Mouse (Mus musculus): ENCODE results near the gene Slc4a4. TPM values are rescaled to one million over a fixed set of nuclear protein-coding genes. Genes with fewer than 3 reads are reported as not detected.

Gene Slc4a4
- total and polyA plus RNA-seq, 2 experiments from 2014 or later, result 4.4 to 10.6 TPM

DNA sequence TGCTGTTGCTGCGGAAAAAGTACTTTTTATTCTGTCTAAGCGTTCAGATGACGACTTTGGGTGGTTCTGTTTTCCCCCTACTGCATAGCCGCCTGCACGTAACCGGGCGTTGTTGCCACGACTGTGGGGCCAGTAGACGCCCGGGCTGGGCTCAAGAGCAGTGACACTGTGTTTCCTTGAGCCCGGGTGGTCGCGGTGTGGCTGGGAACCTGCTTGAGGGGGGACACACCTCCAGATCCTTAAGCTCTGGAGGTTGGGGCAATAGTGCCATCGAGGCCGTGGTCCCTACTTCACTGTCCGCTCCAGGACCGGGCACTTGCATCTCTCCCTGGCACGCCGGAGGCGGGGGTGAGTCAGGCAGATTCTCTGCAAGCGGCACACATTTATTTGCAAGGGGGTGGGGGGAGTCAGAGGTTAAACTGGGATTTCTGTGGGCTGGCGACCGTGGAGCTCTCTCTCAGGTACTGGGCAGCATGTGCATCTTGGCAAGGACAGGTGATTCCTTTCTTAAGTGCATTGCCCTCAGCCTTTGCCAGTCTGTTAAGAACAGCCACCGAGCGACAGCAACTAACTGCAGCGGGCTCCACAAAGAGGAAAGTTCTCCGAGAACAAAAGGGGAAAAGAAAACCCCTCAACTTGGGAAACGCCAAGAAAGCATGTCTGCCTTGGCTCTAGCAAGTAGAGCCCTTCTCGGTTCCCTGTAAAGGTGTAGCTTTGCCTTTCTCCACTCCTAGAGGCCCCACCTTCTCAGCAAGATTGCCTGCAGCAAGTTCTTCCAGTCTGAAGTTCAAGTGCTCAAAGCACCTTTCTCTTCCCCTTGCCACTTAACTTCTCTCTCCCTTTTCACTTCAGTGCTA is 1.2 kb downstream of the Slc4a4 start:
- peak overlapping the region; percentile 71 for H3K4me2 ChIP-seq (ENCODE audit: low read depth, low read length)
- DNase-seq (ENCODE audit: low spot score), result no peak
- H3K36me3 ChIP-seq (replicated peaks; ENCODE audit: control insufficient read depth, insufficient read depth, low read length), result no peaks in the 10 kb centered on the region
- no peak for TF ChIP-seq EP300 (IDR thresholded peaks at IDR 0.05; ENCODE audit: low read depth)
- TF ChIP-seq CTCF (IDR thresholded peaks at IDR 0.05; ENCODE audit: low read depth), result no peak
- H3K4me1 ChIP-seq (ENCODE audit: control insufficient read depth, insufficient read depth), result no peaks in the 10 kb centered on the region
- ATAC-seq (ENCODE audit: insufficient read depth, low read depth), result peak; percentile 13; the same call in 1 of the 2 replicates
- H3K9ac ChIP-seq (replicated peaks; ENCODE audit: low read depth, low read length), result peak overlapping the region; percentile 73
- H3K4me3 ChIP-seq (ENCODE audit: low read depth, low read length), result peak overlapping the region; percentile 76
- H3K27ac ChIP-seq (ENCODE audit: low read depth), result no peak overlapping the region
- H3K9me3 ChIP-seq (replicated peaks; ENCODE audit: control insufficient read depth, low read length), result no peaks in the 10 kb centered on the region
- 1% methylated on average over 29 of the region's 29 CpGs for WGBS
- no peaks in the 10 kb centered on the region; the same call in 1 of the 2 replicates for H3K27me3 ChIP-seq (ENCODE audit: control insufficient read depth, insufficient read depth, low read length)

DNA sequence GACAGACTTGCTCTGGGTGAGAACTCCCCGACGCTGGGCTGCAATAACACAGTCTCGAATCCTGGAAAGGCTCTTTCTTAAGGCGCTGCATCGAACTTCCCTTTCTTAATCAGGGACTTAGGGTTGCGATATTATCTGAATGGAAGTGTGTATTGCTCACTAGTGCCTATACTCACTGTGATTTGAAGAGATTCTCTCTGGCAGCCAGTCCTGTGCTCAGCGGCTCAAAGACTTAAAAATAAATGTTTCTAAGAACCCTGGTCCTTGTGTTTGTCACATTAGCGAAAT is 1.7 kb downstream of the Slc4a4 start:
- H3K4me2 ChIP-seq (ENCODE audit: low read depth, low read length), result peak overlapping the region; percentile 71
- H3K9ac ChIP-seq (replicated peaks; ENCODE audit: low read depth, low read length), result peak overlapping the region; percentile 73; the same call in 1 of the 2 replicates
- TF ChIP-seq EP300 (IDR thresholded peaks at IDR 0.05; ENCODE audit: low read depth) (no peak), CTCF (IDR thresholded peaks at IDR 0.05; ENCODE audit: low read depth) (no peak)
- no peak overlapping the region for H3K27ac ChIP-seq (ENCODE audit: low read depth)
- ATAC-seq (ENCODE audit: insufficient read depth, low read depth), result no peak
- no peaks in the 10 kb centered on the region for H3K4me1 ChIP-seq (ENCODE audit: control insufficient read depth, insufficient read depth)
- peak overlapping the region; percentile 76 for H3K4me3 ChIP-seq (ENCODE audit: low read depth, low read length)
- no peak for DNase-seq (ENCODE audit: low spot score)
- WGBS, result 32% methylated on average over 8 of the region's 8 CpGs
- H3K27me3 ChIP-seq (ENCODE audit: control insufficient read depth, insufficient read depth, low read length), result no peaks in the 10 kb centered on the region; the same call in 1 of the 2 replicates
- no peaks in the 10 kb centered on the region for H3K9me3 ChIP-seq (replicated peaks; ENCODE audit: control insufficient read depth, low read length)
- no peaks in the 10 kb centered on the region for H3K36me3 ChIP-seq (replicated peaks; ENCODE audit: control insufficient read depth, insufficient read depth, low read length)

DNA sequence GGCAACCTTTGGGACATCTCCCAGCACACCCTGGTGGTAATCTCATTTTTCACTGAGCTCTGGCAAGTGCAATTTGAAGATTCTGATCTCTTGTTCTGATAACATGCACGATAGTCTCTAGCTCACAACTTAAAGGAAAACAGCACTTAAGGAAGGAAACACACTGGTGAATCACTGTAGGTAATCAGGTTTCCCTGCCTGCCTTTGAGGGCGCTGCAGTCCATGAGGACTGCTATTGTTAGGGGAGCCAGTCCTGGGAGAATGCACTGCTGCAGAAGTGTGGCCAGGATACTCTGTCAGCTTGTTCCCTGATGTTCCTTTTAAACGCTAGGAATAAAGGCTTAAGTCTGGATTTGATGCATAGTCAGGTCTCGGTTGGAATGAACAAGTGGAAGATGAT is 2.7 kb downstream of the Slc4a4 start:
- H3K36me3 ChIP-seq (replicated peaks; ENCODE audit: control insufficient read depth, insufficient read depth, low read length), result no peaks in the 10 kb centered on the region
- DNase-seq (ENCODE audit: low spot score) (peak; percentile 55), ATAC-seq (ENCODE audit: insufficient read depth, low read depth) (0 out of 2 replicates have a peak, but pooled peaks have one; percentile 26)
- no peaks in the 10 kb centered on the region for H3K4me1 ChIP-seq (ENCODE audit: control insufficient read depth, insufficient read depth)
- no peak overlapping the region for H3K4me3 ChIP-seq (ENCODE audit: low read depth, low read length)
- TF ChIP-seq CTCF (IDR thresholded peaks at IDR 0.05; ENCODE audit: low read depth), result peak; percentile 61
- no peak for TF ChIP-seq EP300 (IDR thresholded peaks at IDR 0.05; ENCODE audit: low read depth)
- no peaks in the 10 kb centered on the region for H3K9me3 ChIP-seq (replicated peaks; ENCODE audit: control insufficient read depth, low read length)
- H3K27ac ChIP-seq (ENCODE audit: low read depth), result no peak overlapping the region
- 24% methylated on average over 4 of the region's 4 CpGs for WGBS
- H3K4me2 ChIP-seq (ENCODE audit: low read depth, low read length), result no peak overlapping the region
- H3K27me3 ChIP-seq (ENCODE audit: control insufficient read depth, insufficient read depth, low read length), result no peaks in the 10 kb centered on the region; the same call in 1 of the 2 replicates
- no peak overlapping the region for H3K9ac ChIP-seq (replicated peaks; ENCODE audit: low read depth, low read length)

DNA sequence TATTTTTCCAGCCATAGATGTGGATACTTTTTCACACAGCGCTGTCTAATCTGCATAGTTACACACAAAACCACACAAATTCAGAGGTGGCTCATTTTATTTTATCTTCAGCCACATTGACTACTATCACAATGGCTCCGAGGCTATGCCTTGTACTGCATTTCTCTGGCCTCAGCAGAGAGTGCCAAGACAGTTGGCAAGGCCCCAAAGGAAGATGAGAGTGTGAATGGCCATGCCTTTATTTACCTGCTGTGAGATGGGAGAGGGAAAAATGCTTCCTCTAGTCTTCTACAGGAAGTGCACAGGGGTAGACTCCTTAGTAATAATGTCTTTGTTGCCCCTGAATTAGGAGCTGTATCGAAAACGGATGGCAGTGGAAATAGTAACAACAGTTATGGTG is 3.5 kb downstream of the Slc4a4 start:
- no peak for DNase-seq (ENCODE audit: low spot score)
- 79% methylated on average over 4 of the region's 4 CpGs for WGBS
- H3K4me2 ChIP-seq (ENCODE audit: low read depth, low read length), result no peak overlapping the region
- H3K27ac ChIP-seq (ENCODE audit: low read depth), result no peak overlapping the region
- ATAC-seq (ENCODE audit: insufficient read depth, low read depth), result no peak
- no peaks in the 10 kb centered on the region for H3K36me3 ChIP-seq (replicated peaks; ENCODE audit: control insufficient read depth, insufficient read depth, low read length)
- H3K4me1 ChIP-seq (ENCODE audit: control insufficient read depth, insufficient read depth), result no peaks in the 10 kb centered on the region
- no peaks in the 10 kb centered on the region for H3K9me3 ChIP-seq (replicated peaks; ENCODE audit: control insufficient read depth, low read length)
- no peak for TF ChIP-seq CTCF (IDR thresholded peaks at IDR 0.05; ENCODE audit: low read depth)
- no peak for TF ChIP-seq EP300 (IDR thresholded peaks at IDR 0.05; ENCODE audit: low read depth)
- H3K9ac ChIP-seq (replicated peaks; ENCODE audit: low read depth, low read length), result no peak overlapping the region
- H3K27me3 ChIP-seq (ENCODE audit: control insufficient read depth, insufficient read depth, low read length), result no peaks in the 10 kb centered on the region; the same call in 1 of the 2 replicates
- no peak overlapping the region for H3K4me3 ChIP-seq (ENCODE audit: low read depth, low read length)

DNA sequence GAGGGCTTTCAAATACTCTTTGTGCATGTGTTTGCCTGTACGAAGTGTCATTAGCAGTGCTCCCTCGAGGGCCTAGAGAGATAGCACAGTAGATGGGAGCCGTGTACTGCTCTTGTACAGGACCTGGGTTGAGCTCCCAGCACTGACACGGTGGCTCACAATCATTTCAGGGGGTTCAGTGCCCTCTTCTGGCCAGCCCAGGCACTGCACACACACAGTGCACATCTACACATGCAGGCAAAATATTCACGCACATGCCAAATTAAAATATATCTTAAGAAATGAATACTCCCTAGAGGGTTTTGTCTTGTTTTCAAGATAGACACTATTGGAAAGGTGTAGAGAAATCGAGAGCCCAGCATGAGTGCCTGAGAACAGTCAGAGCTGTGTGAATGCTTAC is 10.0 kb downstream of the Slc4a4 start:
- WGBS, result 91% methylated on average over 6 of the region's 6 CpGs
- Histone ChIP-seq H3K9me3 (replicated peaks; ENCODE audit: control insufficient read depth, low read length) (no peaks in the 10 kb centered on the region), H3K27ac (ENCODE audit: low read depth) (no peak overlapping the region), H3K36me3 (replicated peaks; ENCODE audit: control insufficient read depth, insufficient read depth, low read length) (no peaks in the 10 kb centered on the region), H3K4me2 (ENCODE audit: low read depth, low read length) (no peak overlapping the region), H3K27me3 (ENCODE audit: control insufficient read depth, insufficient read depth, low read length) (no peaks in the 10 kb centered on the region), H3K9ac (replicated peaks; ENCODE audit: low read depth, low read length) (no peak overlapping the region), H3K4me1 (ENCODE audit: control insufficient read depth, insufficient read depth) (no peaks in the 10 kb centered on the region), H3K4me3 (ENCODE audit: low read depth, low read length) (no peak overlapping the region)
- TF ChIP-seq EP300 (IDR thresholded peaks at IDR 0.05; ENCODE audit: low read depth) (no peak), CTCF (IDR thresholded peaks at IDR 0.05; ENCODE audit: low read depth) (no peak)
- no peak for ATAC-seq (ENCODE audit: insufficient read depth, low read depth)
- no peak for DNase-seq (ENCODE audit: low spot score)
